Mouse (Mus musculus) brain, embryonic 18.5 days (tissue): Measurements from ENCODE around the gene Kctd21.

ENCODE experiments used
- DNase-seq: peaks from one replicate; pipeline ENCODE4 v3.0.0-alpha.2; 2012; ENCODE audit warnings: low read depth, low spot score

The Kctd21 gene

GRCm38 (mm10) chr7:97348318-97348717 is 16.2 kb downstream of the Kctd21 start:
- DNase-seq, result no peak

GRCm38 (mm10) chr7:97348836-97349235 is 16.7 kb downstream of the Kctd21 start:
- DNase-seq, result no peak

GRCm38 (mm10) chr7:97349438-97349837 is 17.3 kb downstream of the Kctd21 start:
- no peak for DNase-seq

GRCm38 (mm10) chr7:97350891-97351290 is 18.8 kb downstream of the Kctd21 start:
- DNase-seq, result no peak

GRCm38 (mm10) chr7:97351792-97352513 is 19.8 kb downstream of the Kctd21 start:
- no peak for DNase-seq

- no peak for DNase-seq
These were observed 21.2 kb downstream of the Kctd21 start for GRCm38 (mm10) chr7:97353356-97353755.

- DNase-seq, result no peak
These were observed 23.1 kb downstream of the Kctd21 start for GRCm38 (mm10) chr7:97355068-97355841.

GRCm38 (mm10) chr7:97356253-97356652 is 24.1 kb downstream of the Kctd21 start:
- DNase-seq, result no peak

- no peak for DNase-seq
These were observed 24.7 kb downstream of the Kctd21 start for GRCm38 (mm10) chr7:97356875-97357276.

GRCm38 (mm10) chr7:97357840-97358239 is 25.7 kb downstream of the Kctd21 start:
- no peak for DNase-seq

GRCm38 (mm10) chr7:97358347-97358746 is 26.2 kb downstream of the Kctd21 start:
- DNase-seq, result no peak

GRCm38 (mm10) chr7:97360166-97360565 is 28.0 kb downstream of the Kctd21 start:
- no peak for DNase-seq

- DNase-seq, result no peak
These were observed 28.8 kb downstream of the Kctd21 start for GRCm38 (mm10) chr7:97360955-97361354.

GRCm38 (mm10) chr7:97361467-97361866 is 29.3 kb downstream of the Kctd21 start:
- DNase-seq, result no peak

GRCm38 (mm10) chr7:97365887-97366286 is 33.8 kb downstream of the Kctd21 start:
- DNase-seq, result no peak

- DNase-seq, result no peak
These were observed 43.0 kb downstream of the Kctd21 start for GRCm38 (mm10) chr7:97375101-97375500.

GRCm38 (mm10) chr7:97375906-97376305 is 43.8 kb downstream of the Kctd21 start:
- no peak for DNase-seq

GRCm38 (mm10) chr7:97379304-97379703 is 47.2 kb downstream of the Kctd21 start:
- DNase-seq, result no peak

GRCm38 (mm10) chr7:97380500-97381123 is 48.5 kb downstream of the Kctd21 start:
- DNase-seq, result no peak

GRCm38 (mm10) chr7:97382661-97383060 is 50.5 kb downstream of the Kctd21 start:
- DNase-seq, result no peak

- DNase-seq, result no peak
These were observed 51.5 kb downstream of the Kctd21 start for GRCm38 (mm10) chr7:97383496-97384132.
